Mouse (Mus musculus): ENCODE measurements around the gene Gm35549. TPM values are rescaled to one million over a fixed set of nuclear protein-coding genes. Genes with fewer than 3 reads are reported as not detected.

Gene Gm35549
- polyA plus RNA-seq, 1 experiment from 2014 or later: 0.77 TPM

DNA sequence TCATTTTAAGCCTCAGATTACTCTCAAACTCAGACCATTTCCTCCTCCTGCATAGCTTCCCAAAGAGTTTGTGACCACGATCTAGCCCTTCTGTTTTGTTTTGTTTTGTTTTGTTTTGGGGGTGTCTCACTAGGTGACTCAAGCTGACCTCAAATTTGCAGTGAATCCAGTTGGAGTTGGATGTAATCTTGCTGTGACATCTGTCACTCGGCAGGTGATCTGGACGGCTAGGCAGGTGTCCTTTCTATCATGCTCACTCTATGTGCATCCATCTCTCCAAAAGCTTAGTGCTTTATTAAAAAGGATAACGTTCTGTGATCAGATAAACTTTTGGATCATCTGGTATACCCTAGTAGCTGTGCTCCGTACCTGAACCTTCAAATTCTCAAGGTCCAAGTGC, 31.4 kb downstream of the Gm35549 start:
- Histone ChIP-seq H3K27me3 (ENCODE audit: control insufficient read depth, insufficient read depth, low read length) (no peaks in the 10 kb centered on the region), H3K4me3 (replicated peaks; ENCODE audit: low read length) (no peak overlapping the region), H3K4me1 (ENCODE audit: control insufficient read depth, insufficient read depth, low read length) (no peaks in the 10 kb centered on the region), H3K27ac (ENCODE audit: low read length) (no peak overlapping the region), H3K9me3 (replicated peaks; ENCODE audit: control insufficient read depth, low read length) (no peaks in the 10 kb centered on the region), H3K9ac (ENCODE audit: low read length) (no peak overlapping the region), H3K36me3 (ENCODE audit: control insufficient read depth, insufficient read depth, low read length) (no peaks in the 10 kb centered on the region), H3K4me2 (ENCODE audit: low read depth, low read length) (no peak overlapping the region)
- ATAC-seq (ENCODE audit: insufficient read depth, low FRiP score): no peak
- 86% methylated on average over 5 of the region's 5 CpGs for WGBS

- WGBS: 90% methylated on average over 3 of the region's 3 CpGs
- no peak overlapping the region for H3K27ac ChIP-seq (ENCODE audit: low read length)
- no peak overlapping the region for H3K4me3 ChIP-seq (replicated peaks; ENCODE audit: low read length)
- ATAC-seq (ENCODE audit: insufficient read depth, low FRiP score): no peak
- H3K27me3 ChIP-seq (ENCODE audit: control insufficient read depth, insufficient read depth, low read length): no peaks in the 10 kb centered on the region
- H3K4me2 ChIP-seq (ENCODE audit: low read depth, low read length): no peak overlapping the region
- no peak overlapping the region for H3K9ac ChIP-seq (ENCODE audit: low read length)
- H3K4me1 ChIP-seq (ENCODE audit: control insufficient read depth, insufficient read depth, low read length): no peaks in the 10 kb centered on the region; the same call in 1 of the 2 replicates
- H3K36me3 ChIP-seq (ENCODE audit: control insufficient read depth, insufficient read depth, low read length): no peaks in the 10 kb centered on the region
- no peaks in the 10 kb centered on the region for H3K9me3 ChIP-seq (replicated peaks; ENCODE audit: control insufficient read depth, low read length)
These were observed 33.6 kb downstream of the Gm35549 start for GRCm38 (mm10) chr9:122810212-122810611.

GRCm38 (mm10) chr9:122807186-122807585, 36.6 kb downstream of the Gm35549 start:
- no peaks in the 10 kb centered on the region for H3K36me3 ChIP-seq (ENCODE audit: control insufficient read depth, insufficient read depth, low read length)
- H3K4me2 ChIP-seq (ENCODE audit: low read depth, low read length): no peak overlapping the region
- H3K9me3 ChIP-seq (replicated peaks; ENCODE audit: control insufficient read depth, low read length): no peaks in the 10 kb centered on the region
- no peaks in the 10 kb centered on the region for H3K27me3 ChIP-seq (ENCODE audit: control insufficient read depth, insufficient read depth, low read length)
- no peak overlapping the region for H3K4me3 ChIP-seq (replicated peaks; ENCODE audit: low read length)
- no peak for ATAC-seq (ENCODE audit: insufficient read depth, low FRiP score)
- H3K27ac ChIP-seq (ENCODE audit: low read length): no peak overlapping the region
- no peaks in the 10 kb centered on the region; the same call in 1 of the 2 replicates for H3K4me1 ChIP-seq (ENCODE audit: control insufficient read depth, insufficient read depth, low read length)
- no peak overlapping the region for H3K9ac ChIP-seq (ENCODE audit: low read length)
- 87% methylated on average over 2 of the region's 2 CpGs for WGBS

DNA sequence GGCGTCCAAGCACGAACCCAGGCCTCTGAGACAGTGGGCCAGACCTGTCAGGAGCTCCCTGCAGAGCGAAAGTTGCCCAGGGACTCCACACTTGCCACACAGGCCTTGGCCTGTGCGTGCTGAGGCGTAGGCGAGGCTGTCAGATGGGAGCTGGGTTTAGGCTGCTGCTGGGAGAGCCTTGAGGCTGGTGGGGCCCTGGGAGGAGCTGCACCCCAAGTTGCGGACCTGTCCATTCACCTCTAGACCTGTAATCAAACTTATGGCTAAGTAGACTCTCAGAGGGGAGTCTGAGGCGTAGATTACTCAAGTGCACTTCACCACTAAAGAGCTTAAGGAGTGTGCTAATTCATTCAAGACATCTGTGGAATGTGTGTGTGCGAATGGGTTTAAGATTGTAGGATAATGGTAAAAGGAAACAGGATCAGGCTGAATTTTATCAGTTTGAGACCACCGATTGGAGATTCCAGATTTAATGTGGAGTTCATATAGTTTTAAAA, 37.9 kb downstream of the Gm35549 start:
- ATAC-seq (ENCODE audit: insufficient read depth, low FRiP score): no peak
- Histone ChIP-seq H3K9me3 (replicated peaks; ENCODE audit: control insufficient read depth, low read length) (no peaks in the 10 kb centered on the region), H3K36me3 (ENCODE audit: control insufficient read depth, insufficient read depth, low read length) (no peaks in the 10 kb centered on the region), H3K4me3 (replicated peaks; ENCODE audit: low read length) (peak overlapping the region; percentile 81), H3K27me3 (ENCODE audit: control insufficient read depth, insufficient read depth, low read length) (no peaks in the 10 kb centered on the region), H3K27ac (ENCODE audit: low read length) (peak overlapping the region; percentile 88), H3K4me2 (ENCODE audit: low read depth, low read length) (peak overlapping the region; percentile 93), H3K9ac (ENCODE audit: low read length) (peak overlapping the region; percentile 86), H3K4me1 (ENCODE audit: control insufficient read depth, insufficient read depth, low read length) (no peaks in the 10 kb centered on the region; the same call in 1 of the 2 replicates)
- 10% methylated on average over 10 of the region's 10 CpGs for WGBS

DNA sequence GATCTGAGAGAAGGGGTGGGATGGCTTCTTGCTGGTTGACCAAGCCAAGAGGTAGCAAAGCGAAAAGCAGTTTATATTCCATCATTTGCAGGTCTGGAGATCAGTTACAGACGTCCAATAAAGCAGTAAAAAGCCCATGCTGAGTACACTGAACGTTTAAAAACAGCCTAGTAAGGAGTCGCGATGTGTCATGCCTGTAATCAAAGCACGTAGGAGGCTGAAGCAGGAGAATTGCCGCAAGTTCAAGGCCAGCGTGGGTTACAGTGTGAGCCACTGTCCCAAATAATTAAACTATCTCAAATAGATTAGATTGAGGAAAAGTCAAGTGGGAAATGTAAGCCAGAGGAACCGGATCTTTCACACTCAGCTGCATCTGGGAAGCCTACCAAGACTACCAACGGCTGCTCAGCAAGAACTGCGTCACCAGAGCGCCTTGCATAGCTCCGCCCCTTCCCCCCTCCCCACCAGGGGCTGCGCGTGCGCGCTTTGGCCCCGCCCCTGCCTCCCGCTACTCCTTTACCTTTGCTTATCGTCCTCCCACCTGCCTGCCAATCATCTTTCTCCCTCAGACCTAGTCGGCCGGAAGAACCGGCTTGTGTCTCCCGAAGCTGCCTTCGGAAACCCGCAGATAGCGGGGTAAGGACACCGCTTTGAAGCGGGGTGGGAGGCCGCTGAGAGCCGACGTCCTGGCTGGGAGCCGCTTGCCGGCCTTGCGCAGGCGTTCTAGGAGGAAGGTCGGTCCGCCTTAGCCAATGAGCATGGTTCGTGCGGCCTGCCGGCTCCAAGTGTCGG, 38.6 kb downstream of the Gm35549 start, which contains the start of gene Tcaim:
Tcaim (plus strand) TSS at position 487 of the 792 bp plus-strand sequence.
- no peaks in the 10 kb centered on the region; the same call in 1 of the 2 replicates for H3K4me1 ChIP-seq (ENCODE audit: control insufficient read depth, insufficient read depth, low read length)
- peak; percentile 99 for ATAC-seq (ENCODE audit: insufficient read depth, low FRiP score)

GRCm38 (mm10) chr9:122786534-122786933, 57.3 kb downstream of the Gm35549 start:
- Histone ChIP-seq H3K27me3 (ENCODE audit: control insufficient read depth, insufficient read depth, low read length) (no peaks in the 10 kb centered on the region), H3K4me2 (ENCODE audit: low read depth, low read length) (no peak overlapping the region), H3K4me3 (replicated peaks; ENCODE audit: low read length) (no peak overlapping the region), H3K9me3 (replicated peaks; ENCODE audit: control insufficient read depth, low read length) (no peaks in the 10 kb centered on the region), H3K36me3 (ENCODE audit: control insufficient read depth, insufficient read depth, low read length) (no peaks in the 10 kb centered on the region), H3K9ac (ENCODE audit: low read length) (no peak overlapping the region), H3K27ac (ENCODE audit: low read length) (no peak overlapping the region), H3K4me1 (ENCODE audit: control insufficient read depth, insufficient read depth, low read length) (no peaks in the 10 kb centered on the region)
- ATAC-seq (ENCODE audit: insufficient read depth, low FRiP score): no peak
- 85% methylated on average over 1 of the region's 1 CpGs for WGBS

More for the DNA sequence above, 38.6 kb downstream of the Gm35549 start, which contains the start of gene Tcaim:
- WGBS: 6% methylated on average over 42 of the region's 42 CpGs
- Histone ChIP-seq H3K9me3 (replicated peaks; ENCODE audit: control insufficient read depth, low read length) (no peaks in the 10 kb centered on the region), H3K36me3 (ENCODE audit: control insufficient read depth, insufficient read depth, low read length) (no peaks in the 10 kb centered on the region), H3K4me2 (ENCODE audit: low read depth, low read length) (peak within 1 kb of the TSS; percentile 93), H3K27ac (ENCODE audit: low read length) (peak within 1 kb of the TSS; percentile 88), H3K27me3 (ENCODE audit: control insufficient read depth, insufficient read depth, low read length) (no peaks in the 10 kb centered on the region), H3K9ac (ENCODE audit: low read length) (peak within 1 kb of the TSS; percentile 86), H3K4me3 (replicated peaks; ENCODE audit: low read length) (peak within 1 kb of the TSS; percentile 81)

DNA sequence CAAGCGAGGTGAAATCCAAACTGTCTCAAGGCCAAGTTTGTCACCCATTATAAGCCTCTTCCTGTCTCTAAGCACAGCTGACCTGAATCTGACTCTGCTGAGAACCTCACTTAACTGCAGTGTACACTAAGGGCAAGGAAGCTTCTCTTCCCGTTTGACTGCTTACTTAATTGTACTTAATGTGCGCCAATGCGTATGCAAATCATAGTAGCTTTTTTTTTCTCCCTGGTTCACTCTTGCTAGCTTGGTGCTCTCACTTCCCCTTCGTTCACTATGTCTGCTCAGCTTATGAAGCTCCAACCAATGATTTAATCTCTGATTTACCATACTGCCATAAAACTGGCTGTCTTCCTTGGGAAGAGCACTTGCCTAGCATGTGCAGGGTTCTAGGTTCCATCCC, 58.6 kb downstream of the Gm35549 start:
- Histone ChIP-seq H3K9me3 (replicated peaks; ENCODE audit: control insufficient read depth, low read length) (no peaks in the 10 kb centered on the region), H3K4me1 (ENCODE audit: control insufficient read depth, insufficient read depth, low read length) (no peaks in the 10 kb centered on the region), H3K27ac (ENCODE audit: low read length) (no peak overlapping the region), H3K4me3 (replicated peaks; ENCODE audit: low read length) (no peak overlapping the region), H3K9ac (ENCODE audit: low read length) (no peak overlapping the region), H3K36me3 (ENCODE audit: control insufficient read depth, insufficient read depth, low read length) (no peaks in the 10 kb centered on the region), H3K4me2 (ENCODE audit: low read depth, low read length) (no peak overlapping the region), H3K27me3 (ENCODE audit: control insufficient read depth, insufficient read depth, low read length) (no peaks in the 10 kb centered on the region)
- ATAC-seq (ENCODE audit: insufficient read depth, low FRiP score): no peak
- WGBS: 71% methylated on average over 5 of the region's 5 CpGs

Other genes with a start within 250 kb of the Gm35549 start
- 0.04 TPM in 1 of 2 replicates, not detected in the other for gene Topaz1, start 96.7 kb downstream of the Gm35549 start, polyA plus RNA-seq (2015; fragmentation: Nextera tagmentation; extraction: Ambion mirVana)
- 6.0 and 7.0 TPM in 2 replicates for gene Tcaim, start 38.5 kb downstream of the Gm35549 start, polyA plus RNA-seq (2015; fragmentation: Nextera tagmentation; extraction: Ambion mirVana)
- gene Zfp445, start 22.0 kb upstream of the Gm35549 start, polyA plus RNA-seq (2015; fragmentation: Nextera tagmentation; extraction: Ambion mirVana): 70.9 and 79.6 TPM in 2 replicates
- gene Zkscan7, start 41.6 kb upstream of the Gm35549 start, polyA plus RNA-seq (2015; fragmentation: Nextera tagmentation; extraction: Ambion mirVana): 4.8 and 4.9 TPM in 2 replicates
- 12.0 and 12.6 TPM in 2 replicates for gene Zfp105, start 79.0 kb upstream of the Gm35549 start, polyA plus RNA-seq (2015; fragmentation: Nextera tagmentation; extraction: Ambion mirVana)
- 27.4 and 32.7 TPM in 2 replicates for gene 1110059G10Rik, start 107.0 kb upstream of the Gm35549 start, polyA plus RNA-seq (2015; fragmentation: Nextera tagmentation; extraction: Ambion mirVana)
- 32.0 and 36.2 TPM in 2 replicates for gene Kif15, start 107.0 kb upstream of the Gm35549 start, polyA plus RNA-seq (2015; fragmentation: Nextera tagmentation; extraction: Ambion mirVana)
- gene Tmem42, start 177.3 kb upstream of the Gm35549 start, polyA plus RNA-seq (2015; fragmentation: Nextera tagmentation; extraction: Ambion mirVana): 18.7 and 20.7 TPM in 2 replicates
- 0.48 and 0.50 TPM in 2 replicates for gene Tgm4, start 190.7 kb upstream of the Gm35549 start, polyA plus RNA-seq (2015; fragmentation: Nextera tagmentation; extraction: Ambion mirVana)